Mouse (Mus musculus) lung, embryonic 14.5 days (tissue): ENCODE results near the gene P3h2. TPM values are rescaled to one million over a fixed set of nuclear protein-coding genes. Genes with fewer than 3 reads are reported as not detected.

Experiments used
- ATAC-seq: fragments of 200-750 bp; cut with Nextera tagmentation; 2 replicates; pipeline ENCODE4 v1.8.0; 2017; ENCODE audit warnings: mild to moderate bottlenecking, moderate TSS enrichment, moderate library complexity; ENCODE audit not compliant: insufficient read depth
- DNase-seq: peaks from one replicate; pipeline ENCODE4 v3.0.0-alpha.2; 2015
- H3K27ac ChIP-seq: fragments of 300-500 bp; sonication (generic); 2 replicates; pipeline ENCODE4 v1.5.1; 2014; ENCODE audit warnings: low read depth, mild to moderate bottlenecking, moderate library complexity
- H3K27me3 ChIP-seq: fragments of 300-500 bp; sonication (generic); 2 replicates; pipeline ENCODE4 v1.6.1; 2014; ENCODE audit warnings: low read length, control low read depth; ENCODE audit not compliant: insufficient read depth
- H3K36me3 ChIP-seq: fragments of 300-500 bp; sonication (generic); 2 replicates; pipeline ENCODE4 v1.6.1; 2014; ENCODE audit warnings: control low read depth; ENCODE audit not compliant: insufficient read depth
- H3K4me1 ChIP-seq: fragments of 300-500 bp; sonication (generic); 2 replicates; pipeline ENCODE4 v1.6.1; 2014; ENCODE audit warnings: antibody characterized with exemption, control low read depth; ENCODE audit not compliant: insufficient read depth
- H3K4me2 ChIP-seq: fragments of 300-500 bp; sonication (generic); 2 replicates; pipeline ENCODE4 v1.6.1; 2014; ENCODE audit warnings: mild to moderate bottlenecking
- H3K4me3 ChIP-seq: fragments of 300-500 bp; sonication (generic); 2 replicates; pipeline ENCODE4 v1.5.1; 2014; ENCODE audit warnings: low read depth, low read length
- H3K9ac ChIP-seq: fragments of 300-500 bp; sonication (generic); 2 replicates; pipeline ENCODE4 v1.6.1; 2014
- H3K9me3 ChIP-seq: fragments of 300-500 bp; sonication (generic); 2 replicates; pipeline ENCODE4 v1.6.1; 2016; ENCODE audit warnings: low read depth, low read length, control low read depth
- CTCF ChIP-seq: IDR thresholded peaks from 2 replicates; pipeline ENCODE4 v1.5.1; 2016; ENCODE audit warnings: antibody characterized with exemption, low read depth
- WGBS: fragments of 180-500 bp; shearing (Covaris S2); extraction: QIAGEN DNeasy Blood & Tissue Kit; methylation state at CpG from one replicate; pipeline ENCODE4 v1.1.7; 2014; 5-methylcytosine and 5-hydroxymethylcytosine counted together
- polyA plus RNA-seq: library from polyadenylated mRNA; unstranded; fragments of >200 nt; fragmentation: Nextera tagmentation; extraction: Ambion mirVana; gene quantifications from 2 replicates; pipeline ENCODE4 v1.2.1, GENCODE M21; 2014

The P3h2 gene
- polyA plus RNA-seq, 1 experiment from 2014 or later: 9.1 TPM

GRCm38 (mm10) chr16:26085160-26085559 lies 20.4 kb downstream of the P3h2 start:
- no peak overlapping the region for H3K4me3 ChIP-seq
- H3K9ac ChIP-seq: no peak overlapping the region
- H3K27ac ChIP-seq: no peak overlapping the region
- 44% methylated on average over 2 of the region's 2 CpGs for WGBS
- no peaks in the 10 kb centered on the region for H3K9me3 ChIP-seq
- H3K4me1 ChIP-seq: no peaks in the 10 kb centered on the region
- H3K4me2 ChIP-seq: no peak overlapping the region
- H3K27me3 ChIP-seq: no peaks in the 10 kb centered on the region
- no peak for TF ChIP-seq CTCF
- no peaks in the 10 kb centered on the region for H3K36me3 ChIP-seq
- DNase-seq (no peak), ATAC-seq (no peak)

DNA sequence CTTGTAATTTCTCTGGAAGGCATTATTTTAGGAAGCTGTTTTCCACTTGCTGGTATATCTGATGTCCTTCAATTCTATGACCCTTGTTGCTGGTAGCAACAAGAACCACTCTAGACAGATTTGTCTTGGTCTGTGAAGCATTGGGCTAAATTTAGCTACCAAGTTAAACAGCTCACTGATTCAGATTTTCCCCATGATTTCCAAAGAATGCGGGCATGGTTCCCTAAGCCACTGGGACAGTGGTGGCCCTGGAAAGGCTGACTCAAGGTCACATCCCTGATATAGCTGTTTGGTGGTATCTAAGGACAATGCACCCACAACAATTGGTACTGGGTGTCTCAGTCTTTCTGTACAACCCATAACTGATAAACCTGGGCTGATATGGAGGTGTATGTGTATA lies 22.8 kb downstream of the P3h2 start:
- H3K9me3 ChIP-seq: no peaks in the 10 kb centered on the region
- no peaks in the 10 kb centered on the region for H3K27me3 ChIP-seq
- TF ChIP-seq CTCF: no peak
- DNase-seq (peak; percentile 21), ATAC-seq (no peak)
- H3K36me3 ChIP-seq: no peaks in the 10 kb centered on the region
- no peak overlapping the region for H3K27ac ChIP-seq
- H3K4me2 ChIP-seq: no peak overlapping the region
- WGBS: 83% methylated on average over 1 of the region's 1 CpGs
- H3K4me1 ChIP-seq: peaks cover 11% of the 10 kb centered on the region
- H3K4me3 ChIP-seq: no peak overlapping the region
- H3K9ac ChIP-seq: no peak overlapping the region

GRCm38 (mm10) chr16:26082391-26082790 lies 23.2 kb downstream of the P3h2 start:
- H3K27me3 ChIP-seq: no peaks in the 10 kb centered on the region
- TF ChIP-seq CTCF: no peak
- no peaks in the 10 kb centered on the region for H3K9me3 ChIP-seq
- H3K4me1 ChIP-seq: peaks cover 15% of the 10 kb centered on the region
- H3K4me3 ChIP-seq: no peak overlapping the region
- ATAC-seq: no peak
- H3K36me3 ChIP-seq: no peaks in the 10 kb centered on the region
- no peak overlapping the region for H3K27ac ChIP-seq
- DNase-seq: peak; percentile 56
- no peak overlapping the region for H3K9ac ChIP-seq
- no peak overlapping the region for H3K4me2 ChIP-seq

GRCm38 (mm10) chr16:26078923-26079351 lies 26.6 kb downstream of the P3h2 start:
- Histone ChIP-seq H3K27ac (peak overlapping the region; percentile 42; the same call in 1 of the 2 replicates), H3K4me3 (no peak overlapping the region), H3K4me2 (no peak overlapping the region), H3K9me3 (no peaks in the 10 kb centered on the region), H3K36me3 (no peaks in the 10 kb centered on the region), H3K4me1 (peaks cover 17% of the 10 kb centered on the region), H3K27me3 (no peaks in the 10 kb centered on the region), H3K9ac (no peak overlapping the region)
- TF ChIP-seq CTCF: no peak
- DNase-seq (peak; percentile 34), ATAC-seq (peak; percentile 45; the same call in 1 of the 2 replicates)
- 12% methylated on average over 7 of the region's 7 CpGs for WGBS

DNA sequence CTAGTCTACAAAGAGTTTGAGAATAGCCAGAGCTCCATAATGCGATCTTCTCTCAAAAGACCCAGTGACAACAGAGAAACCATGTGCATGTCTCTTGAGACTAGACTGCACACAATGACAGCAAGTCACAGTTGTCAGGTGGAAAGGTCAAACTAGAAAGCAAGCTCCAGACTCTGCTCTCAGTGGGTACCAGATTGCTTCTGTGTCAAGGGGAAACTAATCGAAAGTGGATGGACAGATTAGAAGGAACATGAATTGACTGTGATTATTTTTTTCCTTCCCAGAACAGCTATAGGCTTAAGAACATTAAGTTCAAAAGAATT lies 27.5 kb downstream of the P3h2 start:
- Histone ChIP-seq H3K36me3 (no peaks in the 10 kb centered on the region), H3K9me3 (no peaks in the 10 kb centered on the region), H3K4me2 (no peak overlapping the region), H3K4me3 (no peak overlapping the region), H3K27ac (0 out of 2 replicates have a peak overlapping the region, but pooled peaks have one; percentile 2), H3K4me1 (peaks cover 17% of the 10 kb centered on the region), H3K9ac (no peak overlapping the region), H3K27me3 (no peaks in the 10 kb centered on the region)
- 37% methylated on average over 2 of the region's 2 CpGs for WGBS
- ATAC-seq (peak; percentile 28; the same call in 1 of the 2 replicates), DNase-seq (peak; percentile 19)
- no peak for TF ChIP-seq CTCF

GRCm38 (mm10) chr16:26077246-26078099 lies 28.1 kb downstream of the P3h2 start:
- no peak overlapping the region for H3K4me3 ChIP-seq
- H3K4me2 ChIP-seq: no peak overlapping the region
- ATAC-seq (peak; percentile 29; the same call in 1 of the 2 replicates), DNase-seq (peak; percentile 15)
- no peaks in the 10 kb centered on the region for H3K27me3 ChIP-seq
- no peaks in the 10 kb centered on the region for H3K9me3 ChIP-seq
- no peaks in the 10 kb centered on the region for H3K36me3 ChIP-seq
- 0 out of 2 replicates have a peak overlapping the region, but pooled peaks have one; percentile 2 for H3K27ac ChIP-seq
- WGBS: 63% methylated on average over 10 of the region's 10 CpGs
- H3K9ac ChIP-seq: no peak overlapping the region
- no peak for TF ChIP-seq CTCF
- peaks cover 17% of the 10 kb centered on the region for H3K4me1 ChIP-seq

GRCm38 (mm10) chr16:26075063-26075462 lies 30.5 kb downstream of the P3h2 start:
- Histone ChIP-seq H3K9ac (no peak overlapping the region), H3K4me1 (peaks cover 17% of the 10 kb centered on the region), H3K27me3 (no peaks in the 10 kb centered on the region), H3K27ac (no peak overlapping the region), H3K4me3 (no peak overlapping the region), H3K4me2 (no peak overlapping the region), H3K36me3 (no peaks in the 10 kb centered on the region), H3K9me3 (no peaks in the 10 kb centered on the region)
- TF ChIP-seq CTCF: no peak
- peak; percentile 44 for DNase-seq
- peak; percentile 55; the same call in 1 of the 2 replicates for ATAC-seq
